Mouse (Mus musculus) liver, embryonic 11.5 days (tissue): ENCODE measurements around the gene Ube2d1. TPM values are rescaled to one million over a fixed set of nuclear protein-coding genes. Genes with fewer than 3 reads are reported as not detected.

Experiments
- ATAC-seq: fragments of 200-750 bp; cut with Nextera tagmentation; replicated peaks from 2 replicates; pipeline ENCODE4 v1.8.0; 2017; ENCODE audit warnings: moderate number of reproducible peaks, mild to moderate bottlenecking, moderate TSS enrichment, moderate library complexity; ENCODE audit not compliant: low FRiP score
- DNase-seq: peaks from one replicate; pipeline ENCODE4 v3.0.0-alpha.2; 2017; ENCODE audit warnings: low spot score
- H3K27ac ChIP-seq: fragments of 300-500 bp; sonication (generic); 2 replicates; pipeline ENCODE4 v1.5.1; 2014; ENCODE audit warnings: mild to moderate bottlenecking, low read depth, low read length, control low read depth
- H3K27me3 ChIP-seq: fragments of 300-500 bp; sonication (generic); replicated peaks from 2 replicates; pipeline ENCODE4 v1.6.1; 2014; ENCODE audit warnings: low read length, mixed read lengths; ENCODE audit not compliant: control insufficient read depth, insufficient read depth
- H3K36me3 ChIP-seq: fragments of 300-500 bp; sonication (generic); 2 replicates; pipeline ENCODE4 v1.6.1; 2014; ENCODE audit warnings: mild to moderate bottlenecking, low read length, moderate library complexity, mixed read lengths; ENCODE audit not compliant: control insufficient read depth, insufficient read depth
- H3K4me1 ChIP-seq: fragments of 300-500 bp; sonication (generic); replicated peaks from 2 replicates; pipeline ENCODE4 v1.6.1; 2014; ENCODE audit warnings: low read length, mixed read lengths; ENCODE audit not compliant: control insufficient read depth, insufficient read depth
- H3K4me2 ChIP-seq: fragments of 300-500 bp; sonication (generic); 2 replicates; pipeline ENCODE4 v1.6.1; 2014; ENCODE audit warnings: mild to moderate bottlenecking, control low read depth, moderate library complexity
- H3K4me3 ChIP-seq: fragments of 300-500 bp; sonication (generic); 2 replicates; pipeline ENCODE4 v1.5.1; 2014; ENCODE audit warnings: low read depth, low read length, control low read depth
- H3K9ac ChIP-seq: fragments of 300-500 bp; sonication (generic); 2 replicates; pipeline ENCODE4 v1.6.1; 2014; ENCODE audit warnings: low read depth, low read length, control low read depth
- H3K9me3 ChIP-seq: fragments of 300-500 bp; sonication (generic); 2 replicates; pipeline ENCODE4 v1.6.1; 2016; ENCODE audit warnings: low read length, inconsistent platforms, mixed read lengths; ENCODE audit not compliant: control insufficient read depth
- WGBS: fragments of 180-500 bp; shearing (Covaris S2); extraction: QIAGEN DNeasy Blood & Tissue Kit; methylation state at CpG from one replicate; pipeline ENCODE4 v1.1.7; 2014; 5-methylcytosine and 5-hydroxymethylcytosine counted together
- polyA plus RNA-seq: library from polyadenylated mRNA; unstranded; fragments of >200 nt; fragmentation: Nextera tagmentation; extraction: Ambion mirVana; gene quantifications from 2 replicates; pipeline ENCODE4 v1.2.1, GENCODE M21; 2014

The Ube2d1 gene
- polyA plus RNA-seq, 1 experiment from 2014 or later = 41.6 TPM

- Histone ChIP-seq H3K4me1 (no peaks in the 10 kb centered on the region), H3K9ac (no peak overlapping the region), H3K4me3 (no peak overlapping the region), H3K27ac (no peak overlapping the region), H3K36me3 (peaks cover 14% of the 10 kb centered on the region; the same call in 1 of the 2 replicates), H3K9me3 (no peaks in the 10 kb centered on the region), H3K4me2 (no peak overlapping the region), H3K27me3 (no peaks in the 10 kb centered on the region)
- DNase-seq (peak; percentile 55), ATAC-seq (no peak)
- WGBS = 17% methylated on average over 7 of the region's 7 CpGs
Measured at GRCm38 (mm10) chr10:71326789-71327188, 41.7 kb upstream of the Ube2d1 start.

GRCm38 (mm10) chr10:71326123-71326522, 41.1 kb upstream of the Ube2d1 start:
- no peaks in the 10 kb centered on the region for H3K9me3 ChIP-seq
- ATAC-seq (no peak), DNase-seq (no peak)
- no peaks in the 10 kb centered on the region for H3K4me1 ChIP-seq
- H3K27ac ChIP-seq = no peak overlapping the region
- no peak overlapping the region for H3K4me2 ChIP-seq
- H3K9ac ChIP-seq = no peak overlapping the region
- no peaks in the 10 kb centered on the region for H3K27me3 ChIP-seq
- no peak overlapping the region for H3K4me3 ChIP-seq
- WGBS = 73% methylated on average over 7 of the region's 7 CpGs
- H3K36me3 ChIP-seq = peaks cover 14% of the 10 kb centered on the region; the same call in 1 of the 2 replicates

GRCm38 (mm10) chr10:71323669-71324068, 38.6 kb upstream of the Ube2d1 start:
- Histone ChIP-seq H3K9me3 (no peaks in the 10 kb centered on the region), H3K27me3 (no peaks in the 10 kb centered on the region), H3K36me3 (no peaks in the 10 kb centered on the region), H3K4me3 (no peak overlapping the region), H3K9ac (no peak overlapping the region), H3K4me1 (no peaks in the 10 kb centered on the region), H3K4me2 (no peak overlapping the region), H3K27ac (no peak overlapping the region)
- DNase-seq = no peak
- no peak for ATAC-seq
- 76% methylated on average over 8 of the region's 8 CpGs for WGBS

- no peaks in the 10 kb centered on the region for H3K27me3 ChIP-seq
- no peaks in the 10 kb centered on the region for H3K36me3 ChIP-seq
- no peak for ATAC-seq
- H3K9ac ChIP-seq = no peak overlapping the region
- WGBS = 60% methylated on average over 7 of the region's 7 CpGs
- no peak for DNase-seq
- no peaks in the 10 kb centered on the region for H3K9me3 ChIP-seq
- H3K4me1 ChIP-seq = no peaks in the 10 kb centered on the region
- no peak overlapping the region for H3K4me2 ChIP-seq
- no peak overlapping the region for H3K4me3 ChIP-seq
- H3K27ac ChIP-seq = no peak overlapping the region
Measured at GRCm38 (mm10) chr10:71316497-71316896, 31.4 kb upstream of the Ube2d1 start.

- Histone ChIP-seq H3K9me3 (no peaks in the 10 kb centered on the region), H3K4me2 (no peak overlapping the region), H3K4me3 (no peak overlapping the region), H3K27me3 (no peaks in the 10 kb centered on the region), H3K27ac (no peak overlapping the region), H3K36me3 (no peaks in the 10 kb centered on the region), H3K9ac (no peak overlapping the region), H3K4me1 (no peaks in the 10 kb centered on the region)
- DNase-seq (peak; percentile 12), ATAC-seq (no peak)
- WGBS = 74% methylated on average over 11 of the region's 11 CpGs
Measured at GRCm38 (mm10) chr10:71316056-71316455, 31.0 kb upstream of the Ube2d1 start.

GRCm38 (mm10) chr10:71314596-71314995, 29.5 kb upstream of the Ube2d1 start:
- Histone ChIP-seq H3K27ac (no peak overlapping the region), H3K27me3 (no peaks in the 10 kb centered on the region), H3K4me2 (no peak overlapping the region), H3K36me3 (no peaks in the 10 kb centered on the region), H3K4me1 (no peaks in the 10 kb centered on the region), H3K9me3 (no peaks in the 10 kb centered on the region), H3K9ac (no peak overlapping the region), H3K4me3 (no peak overlapping the region)
- DNase-seq = no peak
- no peak for ATAC-seq
- WGBS = 68% methylated on average over 3 of the region's 3 CpGs

- Histone ChIP-seq H3K4me3 (no peak overlapping the region), H3K4me2 (no peak overlapping the region), H3K27me3 (no peaks in the 10 kb centered on the region), H3K4me1 (no peaks in the 10 kb centered on the region), H3K9ac (no peak overlapping the region), H3K27ac (no peak overlapping the region), H3K9me3 (no peaks in the 10 kb centered on the region), H3K36me3 (no peaks in the 10 kb centered on the region)
- DNase-seq (no peak), ATAC-seq (no peak)
- 62% methylated on average over 3 of the region's 3 CpGs for WGBS
Measured at GRCm38 (mm10) chr10:71310288-71310687, 25.2 kb upstream of the Ube2d1 start.

GRCm38 (mm10) chr10:71308199-71308598, 23.1 kb upstream of the Ube2d1 start:
- ATAC-seq = no peak
- no peaks in the 10 kb centered on the region for H3K4me1 ChIP-seq
- no peaks in the 10 kb centered on the region for H3K27me3 ChIP-seq
- no peak overlapping the region for H3K4me3 ChIP-seq
- peak; percentile 28 for DNase-seq
- H3K9me3 ChIP-seq = no peaks in the 10 kb centered on the region
- WGBS = 83% methylated on average over 5 of the region's 5 CpGs
- no peaks in the 10 kb centered on the region for H3K36me3 ChIP-seq
- no peak overlapping the region for H3K4me2 ChIP-seq
- H3K9ac ChIP-seq = no peak overlapping the region
- H3K27ac ChIP-seq = no peak overlapping the region

GRCm38 (mm10) chr10:71306759-71307158, 21.7 kb upstream of the Ube2d1 start:
- ATAC-seq (no peak), DNase-seq (no peak)
- no peaks in the 10 kb centered on the region for H3K4me1 ChIP-seq
- no peak overlapping the region for H3K9ac ChIP-seq
- no peak overlapping the region for H3K27ac ChIP-seq
- 59% methylated on average over 6 of the region's 6 CpGs for WGBS
- H3K4me3 ChIP-seq = no peak overlapping the region
- no peaks in the 10 kb centered on the region for H3K36me3 ChIP-seq
- no peaks in the 10 kb centered on the region for H3K27me3 ChIP-seq
- peak overlapping the region; percentile 58 for H3K4me2 ChIP-seq
- no peaks in the 10 kb centered on the region for H3K9me3 ChIP-seq
